Mouse (Mus musculus) kidney, adult 2 months (tissue): ENCODE results near the gene Btg2.

ENCODE experiments used
- CTCF ChIP-seq: fragments of 200-500 bp; conservative IDR thresholded peaks from 2 replicates; pipeline ENCODE4 v1.5.1; 2011; ENCODE audit warnings: low read depth, mild to moderate bottlenecking, control low read depth, low read length, moderate library complexity, mixed read lengths; ENCODE audit not compliant: insufficient read depth, insufficient read length
- POLR2A ChIP-seq: fragments of 200-500 bp; IDR thresholded peaks from one replicate; pipeline ENCODE4 v1.6.1; 2011; ENCODE audit warnings: low read depth, low read length, control low read depth

- TF ChIP-seq CTCF (no peak), POLR2A (no peak)
Observed at GRCm38 (mm10) chr1:134049542-134049941, 29.4 kb downstream of the Btg2 start.
